Comparison of ENCODE assay signal across 11 mouse cellular contexts in the genomic region with DNA sequence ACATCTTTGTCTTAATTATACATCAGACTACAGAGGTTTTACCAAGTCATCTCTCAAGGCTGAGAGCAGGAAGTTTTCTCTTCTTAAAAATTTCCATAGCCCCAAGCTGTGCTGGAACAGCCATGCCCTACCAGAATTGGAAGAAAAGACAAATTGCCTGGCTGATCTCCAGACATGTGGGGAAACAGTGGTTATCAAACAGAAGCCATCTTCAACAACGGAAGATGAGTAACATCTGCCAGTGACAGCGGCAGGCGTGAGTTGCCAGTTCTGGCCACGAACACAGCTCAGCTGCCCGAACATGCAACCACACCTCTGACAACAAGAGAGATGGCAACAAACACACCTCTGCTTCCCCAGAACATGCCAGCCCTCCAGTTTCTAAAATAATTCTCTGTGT. TPM values are rescaled to one million over a fixed set of nuclear protein-coding genes. Genes with fewer than 3 reads are reported as not detected.
DNase-seq lines count a peak whose midpoint lies in the region.
"Had no signal": no experiment of that assay in that cellular context is flagged by ENCODE, and none has a peak within 500 bp of the region (broad histone marks: within the 10 kb centered on the region; RNA-seq: fewer than 3 reads in every experiment).

No protein-coding gene starts in this region.

- no peaks in the 10 kb centered on the region for H3K27me3 ChIP-seq in heart, embryonic 10.5 days (ENCODE audit: insufficient read depth, poor library complexity, severe bottlenecking)
- H3K27me3 ChIP-seq in limb, embryonic 10.5 days (ENCODE audit: low read depth, poor library complexity, severe bottlenecking), result no peaks in the 10 kb centered on the region
- H3K27me3 ChIP-seq: embryonic facial prominence, embryonic 12.5 days had no signal

- 83% methylated on average over 5 of the region's 5 CpGs for WGBS in heart, embryonic 10.5 days
- WGBS in limb, embryonic 10.5 days, result 93% methylated on average over 5 of the region's 5 CpGs

- DNase-seq in heart, adult 18-20 months, result peak; percentile 72
- no peak for DNase-seq in heart, embryonic 10.5 days (ENCODE audit: low spot score)
- DNase-seq in 416B (ENCODE audit: low read depth), result peak; percentile 70
- peak; percentile 25 for DNase-seq in fat pad, adult 2 months (ENCODE audit: extremely low read depth, low read depth, low spot score)
- DNase-seq in kidney, postnatal 14 days, result peak; percentile 74
- DNase-seq in limb, embryonic 10.5 days (ENCODE audit: low spot score), result no peak
- DNase-seq in frontal cortex, postnatal 10 days (ENCODE audit: low spot score in 2 of 2), result no peak
- no peak for DNase-seq in cerebellum, adult 8-10 months
- DNase-seq: right cerebral cortex, postnatal 25 days had no signal

- H3K36me3 ChIP-seq in heart, embryonic 10.5 days, result no peaks in the 10 kb centered on the region
- no peaks in the 10 kb centered on the region for H3K36me3 ChIP-seq in limb, embryonic 10.5 days
- H3K36me3 ChIP-seq: embryonic facial prominence, embryonic 12.5 days had no signal

- H3K4me1 ChIP-seq in heart, embryonic 10.5 days, result no peaks in the 10 kb centered on the region
- no peaks in the 10 kb centered on the region for H3K4me1 ChIP-seq in limb, embryonic 10.5 days
- H3K4me1 ChIP-seq: embryonic facial prominence, embryonic 12.5 days had no signal

- H3K9me3 ChIP-seq in heart, embryonic 10.5 days, result no peaks in the 10 kb centered on the region
- H3K9me3 ChIP-seq in limb, embryonic 10.5 days (replicated peaks), result no peaks in the 10 kb centered on the region
- H3K9me3 ChIP-seq: embryonic facial prominence, embryonic 12.5 days had no signal

- no peak overlapping the region for H3K27ac ChIP-seq in heart, embryonic 10.5 days
- no peak overlapping the region for H3K27ac ChIP-seq in limb, embryonic 10.5 days
- H3K27ac ChIP-seq: embryonic facial prominence, embryonic 12.5 days had no signal

- H3K4me3 ChIP-seq in heart, embryonic 10.5 days, result no peak overlapping the region
- no peak overlapping the region for H3K4me3 ChIP-seq in limb, embryonic 10.5 days
- H3K4me3 ChIP-seq: embryonic facial prominence, embryonic 12.5 days had no signal

RNA-seq across cellular contexts. Expression of a gene that starts 59.1 kb away (rescaled TPM):
- total RNA-seq in heart, adult 18-20 months (2021), result 10 to 100 TPM; 11.1 to 11.2 TPM
- polyA plus RNA-seq in heart, embryonic 10.5 days (2016; fragmentation: Nextera tagmentation; extraction: Ambion mirVana), result 1.2 and 1.3 TPM in 2 replicates
- polyA plus RNA-seq in limb, embryonic 10.5 days (2016; fragmentation: Nextera tagmentation; extraction: Ambion mirVana), result 0.97 and 2.0 TPM in 2 replicates
- total RNA-seq: granulocyte monocyte progenitor cell, adult 5-6 weeks had no signal

Comparison
In these comparisons a context has a peak if more than half of its experiments do, and no peak if none do; other contexts are left out.
1. DNase-seq: peak in heart, adult 18-20 months (2 of 2), 416B (single experiment), fat pad, adult 2 months (single experiment) and kidney, postnatal 14 days (single experiment); none in heart, embryonic 10.5 days (single experiment), limb, embryonic 10.5 days (single experiment), frontal cortex, postnatal 10 days (0 of 2) and cerebellum, adult 8-10 months (single experiment).